Mouse (Mus musculus): ENCODE data around the gene Klrb1c.
A peak's percentile ranks its signal among the peaks of the same experiment; 100 is the strongest.
"Not testable (repeated sequence)": the region's sequence is repeated elsewhere in the genome, so short reads cannot be mapped to it uniquely, and the experiment has no call there.

The Klrb1c gene

GRCm38 (mm10) chr6:128755402-128755763 lies 33.6 kb downstream of the Klrb1c start:
- DNase-seq (ENCODE audit: low spot score), result not testable (repeated sequence)

DNA sequence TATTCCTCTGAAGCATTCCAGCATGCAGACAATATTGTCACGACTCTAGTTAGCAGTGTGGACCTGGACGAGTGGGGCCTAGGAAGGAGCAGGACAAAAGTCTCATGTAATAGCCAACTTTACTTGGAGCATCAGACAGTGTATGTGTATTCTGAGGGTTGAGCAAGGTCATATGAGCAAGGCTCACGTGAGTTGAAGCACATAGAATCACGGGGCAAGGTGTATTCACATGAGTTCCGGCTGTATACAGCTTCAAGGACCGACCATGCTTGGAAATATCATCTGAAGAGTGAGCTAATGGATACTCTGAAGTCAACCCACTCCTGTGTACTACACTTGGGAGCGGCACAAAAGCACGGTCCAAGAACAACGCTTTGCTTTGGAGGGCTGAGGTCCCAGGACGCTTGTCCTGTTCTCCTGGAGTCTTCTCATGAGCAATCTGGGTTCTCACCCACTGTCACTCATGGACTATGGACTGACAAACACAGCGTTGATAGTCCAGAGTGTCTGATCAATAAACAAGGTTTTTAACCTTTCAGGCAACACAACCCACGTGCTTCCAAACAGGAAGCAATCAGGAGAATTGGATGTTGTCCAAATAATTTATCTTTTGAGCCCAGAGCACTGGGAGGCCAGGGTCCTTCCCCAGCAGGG lies 34.1 kb downstream of the Klrb1c start:
- not testable (repeated sequence) for DNase-seq (ENCODE audit: low spot score)

- DNase-seq (ENCODE audit: low spot score), result not testable (repeated sequence)
Observed at GRCm38 (mm10) chr6:128754265-128754664, 34.8 kb downstream of the Klrb1c start.

GRCm38 (mm10) chr6:128753610-128754224 lies 35.3 kb downstream of the Klrb1c start:
- DNase-seq (ENCODE audit: low spot score), result peak; percentile 60

DNA sequence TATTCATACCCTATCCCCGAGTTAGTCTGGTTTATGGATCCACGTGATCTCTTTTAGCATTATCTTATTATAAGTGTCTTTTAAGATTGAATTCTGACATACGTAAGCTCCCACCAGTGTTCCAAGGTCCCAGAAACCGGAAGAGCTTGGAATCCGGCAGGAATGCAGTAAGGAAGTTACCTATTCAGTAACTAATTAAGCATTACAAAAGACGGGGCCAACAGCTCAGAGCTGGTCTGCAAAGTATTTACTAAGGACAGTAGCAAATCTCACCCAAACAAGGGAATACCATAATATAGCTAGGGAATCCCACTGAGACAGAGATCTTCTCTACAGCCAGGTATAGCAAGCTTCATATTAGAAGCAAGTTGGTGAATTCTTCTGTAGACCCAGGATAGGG lies 42.0 kb downstream of the Klrb1c start:
- DNase-seq (ENCODE audit: low spot score), result not testable (repeated sequence)

DNA sequence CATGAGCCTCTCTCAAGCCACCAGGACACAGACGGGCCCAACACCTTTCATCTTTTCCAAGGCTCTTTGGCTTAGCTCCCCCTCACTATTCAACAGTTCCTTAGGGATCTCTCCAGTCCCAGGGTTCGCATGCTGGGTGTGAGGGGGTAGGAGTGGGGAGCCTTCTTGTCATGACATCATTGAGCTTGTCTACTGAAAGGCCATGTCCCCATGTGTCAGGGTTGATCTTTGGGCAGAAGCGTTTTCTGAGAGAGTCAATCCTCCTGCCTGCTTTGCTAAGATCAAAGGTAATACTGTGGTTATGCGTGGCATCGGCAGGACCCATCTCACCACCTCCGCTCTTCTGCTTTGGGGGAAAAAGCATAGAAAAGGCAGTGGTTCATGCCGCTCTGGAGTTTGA lies 51.6 kb downstream of the Klrb1c start:
- DNase-seq (ENCODE audit: low spot score), result no peak

GRCm38 (mm10) chr6:128736100-128736499 lies 52.9 kb downstream of the Klrb1c start:
- DNase-seq (ENCODE audit: low spot score), result no peak

GRCm38 (mm10) chr6:128734896-128735295 lies 54.1 kb downstream of the Klrb1c start:
- DNase-seq (ENCODE audit: low spot score), result no peak

DNA sequence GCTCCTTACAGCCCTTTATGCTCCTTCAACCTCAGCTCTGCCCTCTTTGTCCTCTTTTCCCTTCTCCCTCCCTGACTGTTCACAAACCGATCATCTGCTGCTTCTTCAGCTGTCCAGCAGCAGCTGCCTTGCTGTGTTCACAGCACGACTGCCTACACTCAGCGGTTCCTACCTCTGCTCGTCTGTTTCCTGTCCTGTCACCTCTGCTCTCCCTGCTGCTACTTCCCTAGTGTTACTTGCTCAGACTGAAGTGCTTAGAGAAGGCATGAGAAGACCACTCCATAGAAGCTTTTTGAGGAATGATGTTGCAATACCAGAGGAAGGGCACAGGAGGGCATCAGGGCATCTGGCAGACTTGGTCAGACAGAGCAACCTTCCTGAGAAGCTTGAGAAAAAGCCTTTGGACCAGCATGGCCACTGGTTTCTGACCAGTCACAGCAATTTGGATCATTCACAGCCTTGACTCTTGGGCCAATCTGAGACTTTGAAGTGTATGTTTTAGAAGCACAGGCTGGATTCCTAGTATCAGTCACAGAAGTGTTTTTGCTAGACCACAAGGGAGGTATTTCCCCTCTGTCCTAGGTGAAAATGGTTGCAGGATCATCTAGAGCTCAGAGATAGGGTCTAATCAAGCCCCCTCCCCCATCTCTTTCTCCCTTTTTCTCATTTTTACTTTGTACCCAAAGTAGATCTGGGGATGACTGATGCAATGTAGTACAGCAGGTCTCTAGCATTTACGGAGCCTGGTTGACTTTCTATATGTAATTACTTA lies 54.9 kb downstream of the Klrb1c start:
- DNase-seq (ENCODE audit: low spot score), result no peak

GRCm38 (mm10) chr6:128732032-128732431 lies 57.0 kb downstream of the Klrb1c start:
- DNase-seq (ENCODE audit: low spot score), result no peak
